ENCODE assay signal across 8 mouse cellular contexts in genomic region chr17:27120561-27121024, GRCm38 (mm10). TPM values are rescaled to one million over a fixed set of nuclear protein-coding genes. Genes with fewer than 3 reads are reported as not detected.
A peak's percentile ranks its signal among the peaks of the same experiment; 100 is the strongest.
DNase-seq lines count a peak whose midpoint lies in the region; ATAC-seq lines count a peak whose summit lies in the region.

No protein-coding gene starts in this region.

- intact Hi-C loops in gastrocnemius, postnatal 36 days (cut with DNase I), result loop anchor here (10.0 kb wide), 1 partner anchor 394 kb away; no protein-coding TSS in a partner anchor

- H3K27ac ChIP-seq in kidney, embryonic 15.5 days, result peak overlapping the region; percentile 19; the same call in 1 of the 2 replicates

- H3K4me3 ChIP-seq in kidney, embryonic 15.5 days (replicated peaks), result no peak overlapping the region

- peaks cover 32% of the 10 kb centered on the region for H3K4me1 ChIP-seq in kidney, embryonic 15.5 days

- H3K9ac ChIP-seq in kidney, embryonic 15.5 days, result 0 out of 2 replicates have a peak overlapping the region, but pooled peaks have one; percentile 29

- H3K4me2 ChIP-seq in kidney, embryonic 15.5 days, result 0 out of 2 replicates have a peak overlapping the region, but pooled peaks have one; percentile 12

- H3K9me3 ChIP-seq in kidney, embryonic 15.5 days (replicated peaks), result no peaks in the 10 kb centered on the region

- no peaks in the 10 kb centered on the region for H3K27me3 ChIP-seq in kidney, embryonic 15.5 days

- peaks cover 80% of the 10 kb centered on the region for H3K36me3 ChIP-seq in kidney, embryonic 15.5 days

- WGBS in kidney, embryonic 15.5 days, result 15% methylated on average over 18 of the region's 18 CpGs

- ATAC-seq in kidney, embryonic 15.5 days (replicated peaks; ENCODE audit: low FRiP score), result 0 out of 2 replicates have a peak, but pooled peaks have one; percentile 14

- peak; percentile 27 for DNase-seq in A20 (ENCODE audit: low read depth, low spot score)
- DNase-seq in ZHBTc4 (ENCODE audit: low read depth, low spot score), result peak; percentile 88
- peak; percentile 46 for DNase-seq in embryo, embryonic 11.5 days (ENCODE audit: low read depth, low spot score)
- DNase-seq in gastrocnemius, postnatal 36 days, result peak; percentile 66 to 78
- DNase-seq in lung, adult 18-20 months, result peak; percentile 61 to 68
- DNase-seq in ovary, postnatal 14 days (ENCODE audit: low spot score), result peak; percentile 58
- no peak for DNase-seq in adipocyte (ENCODE audit: low spot score)

RNA-seq across cellular contexts. Expression of gene Uqcc2, which starts 13.1 kb away (rescaled TPM):
- 100 to 1,000 TPM; 374 to 378 TPM for total RNA-seq in gastrocnemius, postnatal 36 days (2021)
- 297 and 300 TPM in 2 replicates for polyA plus RNA-seq in kidney, embryonic 15.5 days (2015; fragmentation: Nextera tagmentation; extraction: Ambion mirVana)

RNA-seq across cellular contexts. Expression of gene Ip6k3, which starts 47.0 kb away (rescaled TPM):
- 10 to 100 TPM; 56.6 to 86.1 TPM for total RNA-seq in gastrocnemius, postnatal 36 days (2021)
- polyA plus RNA-seq in kidney, embryonic 15.5 days (2015; fragmentation: Nextera tagmentation; extraction: Ambion mirVana), result 0.10 and 0.27 TPM in 2 replicates
